Mouse (Mus musculus): Measurements from ENCODE around the gene Cfap97.
"Not testable (repeated sequence)": the region's sequence is repeated elsewhere in the genome, so short reads cannot be mapped to it uniquely, and the experiment has no call there.

Cfap97 gene

DNA sequence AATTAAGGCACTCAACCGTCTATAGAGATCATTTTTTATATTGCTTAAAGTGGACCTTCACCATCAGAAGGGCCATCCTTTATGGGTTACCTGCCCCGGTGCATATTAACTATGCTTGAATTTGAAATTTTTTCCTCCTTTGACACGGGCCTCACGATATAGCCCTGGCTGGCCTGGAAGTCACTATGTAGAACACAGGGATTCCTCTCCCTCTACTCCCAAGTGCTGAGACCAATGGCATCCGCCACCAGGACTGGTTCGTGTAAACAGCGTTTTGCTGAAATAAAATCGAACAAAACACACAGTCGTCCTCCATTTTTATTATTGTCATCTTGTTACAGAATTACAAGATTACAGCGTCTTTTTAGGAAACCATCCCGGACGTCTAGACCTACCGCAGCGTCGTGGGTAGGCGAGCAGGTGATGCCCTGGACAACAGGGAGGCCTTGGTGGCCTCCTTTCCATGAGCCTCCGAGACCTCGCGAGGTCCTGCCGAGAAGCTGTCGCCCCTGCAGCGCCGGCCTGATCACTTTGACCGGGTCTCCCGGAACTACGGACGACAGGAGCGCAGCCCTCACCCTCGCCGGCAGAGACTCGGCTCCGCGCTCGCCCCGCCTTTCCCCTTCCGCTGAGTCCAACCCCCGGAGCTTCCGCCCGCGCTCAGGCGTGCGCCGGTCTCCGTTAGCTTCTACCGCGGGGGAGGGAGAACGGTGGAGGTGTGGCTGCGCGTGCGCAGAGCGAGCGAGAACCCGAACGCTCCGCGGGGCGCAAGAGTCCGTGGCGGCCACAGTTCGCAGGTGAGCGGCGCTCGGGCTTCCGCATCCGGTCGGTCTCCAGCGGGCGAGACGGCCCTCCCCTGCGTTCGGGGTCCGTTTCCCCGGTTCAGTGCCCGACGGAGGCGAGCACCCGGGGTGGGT, 11.6 kb downstream of the Cfap97 start:
- peak; percentile 97 for DNase-seq

DNA sequence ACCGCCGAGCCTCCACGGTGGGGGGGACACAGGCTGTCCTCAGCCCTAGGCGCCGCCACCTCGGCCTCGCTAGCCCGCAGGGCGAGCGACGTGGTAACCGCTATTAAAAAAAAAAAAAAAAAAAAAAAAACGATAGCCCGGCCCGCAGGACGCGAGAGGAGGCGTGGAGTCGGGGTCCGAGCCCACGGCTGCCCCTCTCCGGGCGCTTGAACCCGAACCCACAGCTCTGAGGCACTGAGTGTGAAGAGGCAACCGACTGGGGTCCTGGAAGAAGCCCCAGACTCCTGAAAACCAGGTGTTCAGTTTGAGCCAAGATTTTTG, 12.3 kb downstream of the Cfap97 start:
- no peak for DNase-seq

GRCm38 (mm10) chr8:46173651-46174050, 22.1 kb downstream of the Cfap97 start:
- no peak for DNase-seq

- DNase-seq, result no peak
Measured at GRCm38 (mm10) chr8:46180136-46180535, 28.6 kb downstream of the Cfap97 start.

- peak; percentile 25 to 61 for DNase-seq
Measured at GRCm38 (mm10) chr8:46185361-46185760, 33.8 kb downstream of the Cfap97 start.

- no peak for DNase-seq
Measured at GRCm38 (mm10) chr8:46193100-46193499, 41.5 kb downstream of the Cfap97 start.

- no peak for DNase-seq
Measured at GRCm38 (mm10) chr8:46196877-46197276, 45.3 kb downstream of the Cfap97 start.

GRCm38 (mm10) chr8:46197673-46198072, 46.1 kb downstream of the Cfap97 start:
- no peak for DNase-seq

- DNase-seq, result no peak
Measured at GRCm38 (mm10) chr8:46202350-46202749, 50.8 kb downstream of the Cfap97 start.

- no peak for DNase-seq
Measured at GRCm38 (mm10) chr8:46204301-46204700, 52.7 kb downstream of the Cfap97 start.

DNA sequence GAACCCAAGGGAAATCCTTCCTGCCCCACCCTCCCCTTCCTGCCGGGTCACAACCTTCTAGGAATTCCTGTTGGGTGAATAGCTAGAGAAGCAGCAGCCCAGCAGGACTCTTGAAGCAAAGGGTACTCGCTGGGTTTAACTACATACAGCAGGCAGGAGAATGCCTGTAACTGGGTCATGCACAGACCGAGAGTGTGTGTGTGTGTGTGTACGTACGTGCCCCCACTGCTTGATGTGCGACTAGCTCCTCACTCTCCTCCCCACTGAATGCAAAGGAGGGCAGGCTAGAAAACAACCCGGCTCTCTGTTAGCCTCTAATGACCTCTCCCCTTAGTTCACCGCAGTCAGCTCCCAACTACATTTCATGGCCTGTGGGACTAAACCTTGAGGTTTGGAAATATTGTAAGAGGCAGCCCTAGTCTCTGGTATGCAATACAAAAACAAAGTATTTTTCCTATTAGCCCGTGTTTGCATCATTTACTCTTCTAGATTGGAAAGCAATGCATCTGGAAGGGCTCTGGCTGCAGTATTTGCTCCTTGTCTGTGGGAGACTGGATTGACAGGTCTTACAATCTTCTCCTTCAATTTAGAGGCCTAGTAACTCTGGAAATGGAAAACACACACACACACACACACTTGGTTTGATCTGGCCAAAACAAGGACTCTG, 53.5 kb downstream of the Cfap97 start:
- DNase-seq, result no peak

GRCm38 (mm10) chr8:46206107-46206506, 54.5 kb downstream of the Cfap97 start:
- DNase-seq, result no peak

GRCm38 (mm10) chr8:46208354-46208753, 56.8 kb downstream of the Cfap97 start:
- no peak for DNase-seq

DNA sequence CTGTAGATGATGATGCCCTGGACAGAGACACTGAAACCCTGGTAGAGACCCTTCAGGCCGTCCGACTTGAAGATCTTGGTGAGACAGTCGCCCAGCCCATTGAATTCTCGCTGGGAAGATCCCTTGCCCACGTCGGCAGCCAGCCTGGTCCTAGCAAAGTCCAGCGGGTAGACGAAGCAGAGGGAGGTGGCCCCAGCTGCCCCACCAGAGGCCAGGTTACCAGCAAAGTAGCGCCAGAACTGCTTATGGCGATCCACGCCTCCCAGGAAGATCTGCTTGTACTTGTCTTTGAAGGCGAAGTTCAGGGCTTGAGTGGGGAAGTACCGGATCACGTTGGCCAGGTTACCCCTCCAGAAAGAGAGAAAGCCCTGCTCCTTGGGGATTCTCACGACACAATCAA, 57.5 kb downstream of the Cfap97 start:
- DNase-seq, result no peak

GRCm38 (mm10) chr8:46210404-46211315, 59.1 kb downstream of the Cfap97 start, which contains the start of gene Slc25a4:
Gene Slc25a4 (minus strand): TSS chr8:46211284.
- peak; percentile 94 to 95 for DNase-seq

DNA sequence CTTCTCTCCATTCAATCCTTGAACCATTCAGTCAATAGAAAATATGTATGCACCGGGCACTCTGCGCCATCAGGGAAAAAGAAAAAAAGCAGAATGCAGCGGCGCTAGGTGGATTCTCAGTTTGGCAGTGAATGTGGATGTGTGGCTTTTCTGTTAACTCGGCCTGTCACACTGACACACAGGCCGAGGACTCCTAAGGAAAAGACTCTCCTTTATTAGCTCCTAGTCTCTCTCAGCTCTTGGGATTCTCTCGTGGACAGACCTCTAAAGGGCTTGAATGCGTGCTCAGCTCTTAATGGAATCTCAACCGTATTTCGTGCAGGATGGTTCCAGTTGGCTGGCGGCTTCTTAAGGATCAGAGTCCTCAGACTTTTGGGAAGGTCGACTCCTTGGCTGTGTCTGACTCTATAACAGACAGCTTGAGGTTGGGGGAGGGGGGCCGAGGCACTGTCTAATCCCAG, 60.1 kb downstream of the Cfap97 start:
- peak; percentile 69 to 73 for DNase-seq

GRCm38 (mm10) chr8:46212194-46212593, 60.6 kb downstream of the Cfap97 start:
- DNase-seq, result peak; percentile 67 to 70

GRCm38 (mm10) chr8:46213971-46214480, 62.5 kb downstream of the Cfap97 start:
- no peak for DNase-seq

DNA sequence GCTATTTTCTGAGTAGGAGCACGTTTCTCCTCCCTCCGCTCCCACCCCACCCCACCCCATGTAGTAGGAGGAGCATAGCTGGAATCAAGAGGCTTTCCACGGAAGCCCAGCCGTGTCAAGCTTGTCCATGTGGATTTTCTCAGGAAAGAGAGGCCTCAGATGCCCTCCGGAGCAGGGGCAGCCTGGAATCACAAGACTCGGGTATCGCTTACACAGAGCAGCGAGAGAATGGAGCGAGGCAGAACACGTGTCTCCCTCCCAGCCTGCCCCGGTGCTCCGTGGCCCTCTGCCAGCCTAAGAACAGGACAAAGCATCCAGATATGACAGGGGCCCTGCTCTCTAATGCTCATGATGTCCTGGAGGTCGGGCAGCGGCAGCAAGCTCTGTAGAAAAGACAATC, 65.3 kb downstream of the Cfap97 start:
- peak; percentile 67 to 76 for DNase-seq

DNA sequence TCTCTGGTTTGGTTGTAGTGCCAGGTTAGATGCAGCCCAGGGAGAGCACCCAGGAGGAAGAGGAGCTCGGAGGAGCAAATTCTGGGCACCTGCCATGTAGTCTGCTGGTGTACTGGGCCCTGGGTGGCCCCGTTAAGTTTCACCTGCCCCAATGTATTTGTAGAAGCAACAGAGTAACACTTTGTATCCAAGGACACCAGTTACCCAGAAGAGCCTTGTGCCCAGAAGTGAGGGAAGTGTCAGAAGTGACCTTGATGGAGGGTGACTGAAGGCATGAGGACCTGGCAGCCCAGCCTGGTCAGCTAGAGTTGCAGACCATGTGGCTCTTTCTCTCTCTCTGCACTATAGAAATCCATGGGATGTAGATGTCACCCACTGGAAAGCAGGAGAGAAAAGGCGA, 69.0 kb downstream of the Cfap97 start:
- no peak for DNase-seq

- DNase-seq, result no peak
Measured at GRCm38 (mm10) chr8:46225501-46225900, 73.9 kb downstream of the Cfap97 start.

DNA sequence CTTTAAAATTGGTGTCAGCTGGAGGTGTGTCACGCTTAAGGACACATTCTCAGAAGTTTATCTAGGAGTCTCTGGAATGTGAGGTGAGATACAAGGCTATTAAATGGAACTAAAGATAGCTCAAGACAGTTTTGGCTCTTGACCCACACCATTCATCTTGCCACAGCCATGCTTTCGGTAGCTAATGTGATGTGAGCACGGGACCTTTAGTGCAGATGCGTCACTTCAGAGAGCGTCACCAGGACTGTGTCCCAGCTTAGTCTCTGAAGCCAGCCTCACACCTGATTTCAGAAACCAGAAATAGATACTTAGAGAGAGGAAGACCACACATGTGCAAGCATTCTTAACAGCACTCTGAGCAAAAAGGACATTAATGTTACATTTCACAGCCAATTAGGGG, 75.1 kb downstream of the Cfap97 start:
- no peak for DNase-seq

- not testable (repeated sequence) for DNase-seq
Measured at GRCm38 (mm10) chr8:46231968-46232367, 80.4 kb downstream of the Cfap97 start.

Data from kidney, adult 8-10 months (tissue).